Mouse (Mus musculus) forebrain, embryonic 13.5 days (tissue): ENCODE data around the gene Gm28372. TPM values are rescaled to one million over a fixed set of nuclear protein-coding genes. Genes with fewer than 3 reads are reported as not detected.
A peak's percentile ranks its signal among the peaks of the same experiment; 100 is the strongest.

ENCODE experiments used
- ATAC-seq: fragments of 200-750 bp; cut with Nextera tagmentation; 2 replicates; pipeline ENCODE4 v1.8.0; 2017
- H3K27ac ChIP-seq: fragments of 300-500 bp; sonication (generic); 2 replicates; pipeline ENCODE4 v1.5.1; 2015; ENCODE audit warnings: inconsistent platforms, mild to moderate bottlenecking, moderate library complexity
- H3K27me3 ChIP-seq: fragments of 300-500 bp; sonication (generic); 2 replicates; pipeline ENCODE4 v1.6.1; 2015; ENCODE audit warnings: mild to moderate bottlenecking, inconsistent platforms
- H3K36me3 ChIP-seq: fragments of 300-500 bp; sonication (generic); 2 replicates; pipeline ENCODE4 v1.6.1; 2015; ENCODE audit warnings: mild to moderate bottlenecking, inconsistent platforms; ENCODE audit not compliant: poor library complexity, severe bottlenecking
- H3K4me1 ChIP-seq: fragments of 300-500 bp; sonication (generic); 2 replicates; pipeline ENCODE4 v1.6.1; 2015; ENCODE audit warnings: inconsistent platforms
- H3K4me2 ChIP-seq: fragments of 300-500 bp; sonication (generic); 2 replicates; pipeline ENCODE4 v1.6.1; 2015; ENCODE audit warnings: inconsistent platforms, mild to moderate bottlenecking, moderate library complexity
- H3K4me3 ChIP-seq: fragments of 300-500 bp; sonication (generic); 2 replicates; pipeline ENCODE4 v1.5.1; 2015; ENCODE audit warnings: mild to moderate bottlenecking, inconsistent platforms
- H3K9ac ChIP-seq: fragments of 300-500 bp; sonication (generic); 2 replicates; pipeline ENCODE4 v1.6.1; 2015; ENCODE audit warnings: mild to moderate bottlenecking, inconsistent platforms
- H3K9me3 ChIP-seq: fragments of 300-500 bp; sonication (generic); replicated peaks from 2 replicates; pipeline ENCODE4 v1.6.1; 2016; ENCODE audit warnings: inconsistent platforms
- WGBS: fragments of 180-500 bp; shearing (Covaris S2); methylation state at CpG from one replicate; pipeline ENCODE4 v1.1.7; 2015; 5-methylcytosine and 5-hydroxymethylcytosine counted together
- polyA plus RNA-seq: library from polyadenylated mRNA; unstranded; fragments of >200 nt; fragmentation: Nextera tagmentation; extraction: Ambion mirVana; gene quantifications from 2 replicates; pipeline ENCODE4 v1.2.1, GENCODE M21; 2015

Gm28372 gene
- polyA plus RNA-seq, 1 experiment from 2014 or later = 0.09 TPM

- peaks cover 19% of the 10 kb centered on the region for H3K36me3 ChIP-seq
- no peaks in the 10 kb centered on the region for H3K27me3 ChIP-seq
- no peaks in the 10 kb centered on the region for H3K9me3 ChIP-seq
- H3K9ac ChIP-seq = no peak overlapping the region
- no peak overlapping the region for H3K4me3 ChIP-seq
- ATAC-seq = no peak
- H3K4me2 ChIP-seq = no peak overlapping the region
- H3K27ac ChIP-seq = no peak overlapping the region
- H3K4me1 ChIP-seq = no peaks in the 10 kb centered on the region
- WGBS = 87% methylated on average over 11 of the region's 11 CpGs
Measured at GRCm38 (mm10) chr2:130390993-130391625, 13.9 kb upstream of the Gm28372 start.

GRCm38 (mm10) chr2:130392836-130393235 lies 12.2 kb upstream of the Gm28372 start:
- peaks cover under 1% of the 10 kb centered on the region; the same call in 1 of the 2 replicates for H3K27me3 ChIP-seq
- H3K4me3 ChIP-seq = no peak overlapping the region
- 93% methylated on average over 3 of the region's 3 CpGs for WGBS
- no peak for ATAC-seq
- H3K27ac ChIP-seq = no peak overlapping the region
- no peak overlapping the region for H3K4me2 ChIP-seq
- H3K4me1 ChIP-seq = peaks cover 13% of the 10 kb centered on the region
- H3K36me3 ChIP-seq = peaks cover 19% of the 10 kb centered on the region
- H3K9me3 ChIP-seq = no peaks in the 10 kb centered on the region
- H3K9ac ChIP-seq = no peak overlapping the region

GRCm38 (mm10) chr2:130395696-130396095 lies 9.3 kb upstream of the Gm28372 start:
- WGBS = 92% methylated on average over 11 of the region's 11 CpGs

GRCm38 (mm10) chr2:130397186-130397985 lies 7.7 kb upstream of the Gm28372 start, which contains the start of gene Cpxm1:
Cpxm1 (minus strand) TSS chr2:130397574.
- Histone ChIP-seq H3K27me3 (peaks cover 12% of the 10 kb centered on the region), H3K4me1 (peaks cover 17% of the 10 kb centered on the region), H3K27ac (no peak within 1 kb of the TSS; the same call in 1 of the 2 replicates), H3K9me3 (no peaks in the 10 kb centered on the region), H3K9ac (peak within 1 kb of the TSS; percentile 78), H3K36me3 (peaks cover 14% of the 10 kb centered on the region), H3K4me2 (peak within 1 kb of the TSS; percentile 95), H3K4me3 (peak within 1 kb of the TSS; percentile 57)
- ATAC-seq = peak; percentile 85
- WGBS = under 1% methylated on average over 42 of the region's 53 CpGs

More at GRCm38 (mm10) chr2:130395696-130396095, 9.3 kb upstream of the Gm28372 start:
- no peak for ATAC-seq
- no peaks in the 10 kb centered on the region for H3K9me3 ChIP-seq
- no peak overlapping the region for H3K4me2 ChIP-seq
- peaks cover 17% of the 10 kb centered on the region for H3K4me1 ChIP-seq
- H3K36me3 ChIP-seq = peaks cover 16% of the 10 kb centered on the region
- peaks cover 12% of the 10 kb centered on the region for H3K27me3 ChIP-seq
- no peak overlapping the region for H3K4me3 ChIP-seq
- no peak overlapping the region for H3K27ac ChIP-seq
- H3K9ac ChIP-seq = no peak overlapping the region

- ATAC-seq = no peak
- H3K4me1 ChIP-seq = peaks cover 17% of the 10 kb centered on the region
- no peak overlapping the region for H3K9ac ChIP-seq
- H3K4me2 ChIP-seq = peak overlapping the region; percentile 95
- peaks cover 19% of the 10 kb centered on the region for H3K27me3 ChIP-seq
- WGBS = 14% methylated on average over 14 of the region's 14 CpGs
- peak overlapping the region; percentile 57 for H3K4me3 ChIP-seq
- no peaks in the 10 kb centered on the region for H3K9me3 ChIP-seq
- H3K27ac ChIP-seq = no peak overlapping the region
- H3K36me3 ChIP-seq = peaks cover 11% of the 10 kb centered on the region
Measured at GRCm38 (mm10) chr2:130398091-130398490, 6.9 kb upstream of the Gm28372 start.

- 91% methylated on average over 1 of the region's 1 CpGs for WGBS
- no peaks in the 10 kb centered on the region for H3K9me3 ChIP-seq
- H3K4me3 ChIP-seq = no peak overlapping the region
- H3K4me1 ChIP-seq = peaks cover 17% of the 10 kb centered on the region
- no peak for ATAC-seq
- H3K9ac ChIP-seq = no peak overlapping the region
- H3K36me3 ChIP-seq = no peaks in the 10 kb centered on the region; the same call in 1 of the 2 replicates
- no peak overlapping the region for H3K4me2 ChIP-seq
- no peak overlapping the region for H3K27ac ChIP-seq
- peaks cover 19% of the 10 kb centered on the region for H3K27me3 ChIP-seq
Measured at GRCm38 (mm10) chr2:130400046-130400445, 5.0 kb upstream of the Gm28372 start.

GRCm38 (mm10) chr2:130401891-130402290 lies 3.1 kb upstream of the Gm28372 start:
- no peaks in the 10 kb centered on the region for H3K9me3 ChIP-seq
- ATAC-seq = no peak
- H3K27ac ChIP-seq = no peak overlapping the region
- no peak overlapping the region for H3K9ac ChIP-seq
- peaks cover 12% of the 10 kb centered on the region for H3K4me1 ChIP-seq
- 84% methylated on average over 4 of the region's 4 CpGs for WGBS
- H3K4me3 ChIP-seq = no peak overlapping the region
- no peaks in the 10 kb centered on the region for H3K36me3 ChIP-seq
- H3K4me2 ChIP-seq = no peak overlapping the region
- H3K27me3 ChIP-seq = peaks cover 25% of the 10 kb centered on the region

GRCm38 (mm10) chr2:130406178-130406577 lies 1.1 kb downstream of the Gm28372 start, which contains the start of gene Tmem239:
Tmem239 (plus strand) TSS chr2:130406478.
- H3K4me1 ChIP-seq = peaks cover 6% of the 10 kb centered on the region; the same call in 1 of the 2 replicates
- no peak for ATAC-seq
- WGBS = 68% methylated on average over 2 of the region's 2 CpGs
- H3K27me3 ChIP-seq = peaks cover 15% of the 10 kb centered on the region; the same call in 1 of the 2 replicates
- H3K27ac ChIP-seq = no peak within 1 kb of the TSS
- H3K9ac ChIP-seq = no peak within 1 kb of the TSS
- H3K4me2 ChIP-seq = no peak within 1 kb of the TSS
- H3K9me3 ChIP-seq = no peaks in the 10 kb centered on the region
- no peak within 1 kb of the TSS for H3K4me3 ChIP-seq
- H3K36me3 ChIP-seq = no peaks in the 10 kb centered on the region

- H3K27me3 ChIP-seq = peaks cover 8% of the 10 kb centered on the region; the same call in 1 of the 2 replicates
- peaks cover 11% of the 10 kb centered on the region; the same call in 1 of the 2 replicates for H3K4me1 ChIP-seq
- H3K36me3 ChIP-seq = no peaks in the 10 kb centered on the region
- 13% methylated on average over 6 of the region's 6 CpGs for whole genome bisulfite sequencing
- no peak overlapping the region for H3K9ac ChIP-seq
- ATAC-seq = 0 out of 2 replicates have a peak, but pooled peaks have one; percentile 50
- no peak overlapping the region for H3K27ac ChIP-seq
- H3K4me3 ChIP-seq = no peak overlapping the region
- H3K9me3 ChIP-seq = no peaks in the 10 kb centered on the region
- no peak overlapping the region for H3K4me2 ChIP-seq
Measured at GRCm38 (mm10) chr2:130408194-130408593, 3.2 kb downstream of the Gm28372 start.

- ATAC-seq = peak; percentile 83
- H3K27ac ChIP-seq = no peak overlapping the region
- no peak overlapping the region for H3K9ac ChIP-seq
- H3K4me3 ChIP-seq = no peak overlapping the region
- H3K27me3 ChIP-seq = peaks cover 2% of the 10 kb centered on the region; the same call in 1 of the 2 replicates
- WGBS = 35% methylated on average over 16 of the region's 16 CpGs
- peaks cover 11% of the 10 kb centered on the region; the same call in 1 of the 2 replicates for H3K4me1 ChIP-seq
- H3K9me3 ChIP-seq = no peaks in the 10 kb centered on the region
- no peaks in the 10 kb centered on the region for H3K36me3 ChIP-seq
- H3K4me2 ChIP-seq = no peak overlapping the region
Measured at GRCm38 (mm10) chr2:130411558-130412495, 6.8 kb downstream of the Gm28372 start.

- Histone ChIP-seq H3K36me3 (no peaks in the 10 kb centered on the region), H3K4me3 (no peak overlapping the region), H3K9me3 (no peaks in the 10 kb centered on the region), H3K4me2 (no peak overlapping the region), H3K9ac (no peak overlapping the region), H3K27ac (no peak overlapping the region), H3K4me1 (peaks cover 11% of the 10 kb centered on the region; the same call in 1 of the 2 replicates), H3K27me3 (no peaks in the 10 kb centered on the region)
- no peak for ATAC-seq
- 86% methylated on average over 3 of the region's 3 CpGs for WGBS
Measured at GRCm38 (mm10) chr2:130412775-130413174, 7.7 kb downstream of the Gm28372 start.
